Mouse (Mus musculus) kidney, postnatal 36 days (tissue): ENCODE results near the gene Kazn.

Source experiments
- DNase-seq, 2 experiments: peaks; one replicate each; pipeline ENCODE4 v3.0.0; 2021 to 2022; ENCODE audit warnings: mixed read lengths in 2 of 2

Gene Kazn

DNA sequence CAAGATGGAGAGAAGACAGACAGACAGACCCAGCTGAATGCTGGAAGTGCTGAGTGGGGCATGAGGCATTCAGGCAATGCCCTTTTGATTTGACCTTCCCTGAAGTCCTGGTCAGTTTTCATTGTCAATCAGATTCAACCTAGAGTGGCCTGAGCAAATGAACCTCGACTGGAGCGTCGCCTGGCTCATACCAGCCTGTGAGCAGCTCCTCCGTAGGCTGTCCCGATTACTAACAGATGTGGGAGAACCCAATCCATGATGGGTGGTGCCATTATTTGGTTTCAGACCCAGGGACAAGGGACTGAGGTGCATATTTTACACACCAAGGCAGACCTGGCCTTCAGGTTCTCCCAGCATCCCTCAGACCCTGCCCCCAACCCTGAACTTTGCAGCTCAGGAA, 1.7 kb upstream of the Kazn start:
- DNase-seq, result no peak

DNA sequence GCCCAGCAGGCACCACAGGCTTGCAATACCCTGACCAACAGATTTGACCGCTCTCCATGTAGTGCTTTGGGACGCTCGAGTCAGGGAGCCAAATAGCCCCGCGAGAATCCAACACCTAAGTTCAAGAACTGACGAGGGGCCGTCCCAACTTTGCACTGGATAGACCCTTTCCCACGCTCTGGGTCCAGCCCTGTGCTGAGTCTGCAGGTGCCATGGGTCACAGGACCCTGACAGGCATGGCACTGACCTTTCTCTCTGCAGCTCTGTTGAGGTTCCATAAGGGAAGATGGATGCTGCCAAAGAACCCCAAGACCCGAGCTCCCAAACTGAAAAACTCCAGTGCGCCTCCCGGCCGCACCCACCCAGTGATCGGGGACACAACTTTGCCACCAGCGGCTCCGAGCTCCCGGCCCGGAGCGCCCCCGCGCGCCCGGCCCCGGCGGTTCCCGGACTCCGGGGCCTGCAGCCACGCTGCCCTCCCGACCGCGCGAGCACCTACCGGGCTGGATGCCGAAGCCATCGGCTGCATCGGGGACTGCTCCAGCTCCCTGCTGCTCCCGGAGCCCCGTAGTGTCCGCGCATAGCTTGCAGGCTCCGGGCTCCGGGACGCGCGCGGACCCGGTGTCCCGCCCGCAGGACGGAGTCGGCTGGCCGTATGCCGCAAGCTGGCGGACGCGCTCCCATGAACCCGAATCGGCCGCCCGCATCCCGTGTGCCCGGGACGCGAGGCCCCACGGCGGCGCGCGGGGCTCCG, 538 bp downstream of the Kazn start:
- DNase-seq, result peak; percentile 68 to 86

DNA sequence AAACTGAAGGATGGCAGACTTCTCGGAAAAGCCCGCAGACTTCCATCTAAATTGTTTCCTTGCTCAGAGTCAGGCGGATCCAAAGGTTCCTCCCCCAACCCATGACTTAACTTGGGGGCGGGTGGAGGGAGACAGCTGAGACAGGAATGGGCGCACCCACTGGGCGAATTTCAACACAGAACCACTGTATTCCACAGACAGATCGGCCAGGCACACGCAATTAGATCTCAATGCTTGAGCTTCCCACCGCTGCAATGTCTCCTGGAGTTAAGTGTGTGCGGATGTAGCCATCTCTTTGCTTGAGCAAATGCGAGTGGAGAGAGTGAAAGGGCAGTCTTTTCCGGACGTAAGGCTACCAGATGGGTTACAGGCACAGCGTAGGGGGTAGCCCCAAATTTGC, 1.2 kb downstream of the Kazn start:
- DNase-seq, result peak; percentile 75 to 77

DNA sequence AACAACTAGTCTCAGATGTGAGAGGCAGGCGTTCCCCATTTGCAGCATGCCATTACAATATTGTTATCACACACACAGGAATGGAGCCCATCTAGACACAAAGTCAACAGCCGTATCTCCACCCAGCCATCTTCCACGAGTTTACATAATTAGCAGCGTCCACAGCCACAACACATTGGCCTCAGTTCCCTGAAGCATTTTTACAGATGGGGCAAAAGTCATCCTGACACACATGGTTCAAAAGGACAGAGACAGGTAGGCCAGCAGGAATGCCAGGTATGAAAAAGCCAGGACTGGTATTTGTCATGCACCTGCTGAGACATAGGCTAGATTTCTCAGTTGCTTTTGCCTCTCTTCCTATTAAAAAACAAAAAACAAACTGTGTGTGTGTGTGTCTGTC, 2.5 kb downstream of the Kazn start:
- no peak for DNase-seq

DNA sequence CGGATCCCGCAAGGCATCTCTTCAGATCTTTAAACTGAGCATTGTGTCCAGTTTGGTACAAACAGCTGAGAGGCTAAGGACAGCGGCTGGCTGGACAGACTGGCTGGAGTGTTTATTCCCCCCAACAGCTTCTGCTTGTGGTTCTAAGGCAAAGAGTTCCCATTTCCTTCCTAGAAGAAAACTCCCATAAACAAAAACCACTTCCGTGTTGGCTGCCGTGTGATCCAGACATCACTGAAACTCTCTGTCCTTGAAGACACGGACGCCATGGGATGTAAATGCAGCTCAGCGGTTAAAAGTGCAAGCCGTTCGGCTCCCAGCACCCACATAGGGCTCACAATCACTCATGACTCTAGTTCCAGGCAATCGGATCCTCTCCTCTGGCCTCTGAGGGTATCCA, 3.8 kb downstream of the Kazn start:
- no peak for DNase-seq

DNA sequence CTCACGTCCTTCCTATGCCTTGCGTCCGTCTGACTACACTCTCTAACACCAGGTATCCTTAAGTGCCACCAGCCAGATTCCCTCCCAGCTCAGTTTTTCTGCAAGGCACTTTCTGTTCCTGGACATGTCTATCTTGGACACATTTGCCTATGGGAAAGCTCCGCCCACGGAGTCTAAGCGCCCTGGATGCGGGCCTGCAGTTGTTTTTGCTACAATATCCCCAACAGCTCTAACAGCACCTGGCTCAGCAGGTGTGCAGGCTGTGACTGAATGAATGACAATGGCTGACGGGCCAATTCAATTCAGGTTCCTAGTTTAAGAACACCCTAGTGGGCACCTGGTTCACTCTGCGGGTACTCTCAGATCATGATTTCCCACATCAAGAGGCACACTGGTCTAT, 4.4 kb downstream of the Kazn start:
- peak; percentile 48 to 60 for DNase-seq

DNA sequence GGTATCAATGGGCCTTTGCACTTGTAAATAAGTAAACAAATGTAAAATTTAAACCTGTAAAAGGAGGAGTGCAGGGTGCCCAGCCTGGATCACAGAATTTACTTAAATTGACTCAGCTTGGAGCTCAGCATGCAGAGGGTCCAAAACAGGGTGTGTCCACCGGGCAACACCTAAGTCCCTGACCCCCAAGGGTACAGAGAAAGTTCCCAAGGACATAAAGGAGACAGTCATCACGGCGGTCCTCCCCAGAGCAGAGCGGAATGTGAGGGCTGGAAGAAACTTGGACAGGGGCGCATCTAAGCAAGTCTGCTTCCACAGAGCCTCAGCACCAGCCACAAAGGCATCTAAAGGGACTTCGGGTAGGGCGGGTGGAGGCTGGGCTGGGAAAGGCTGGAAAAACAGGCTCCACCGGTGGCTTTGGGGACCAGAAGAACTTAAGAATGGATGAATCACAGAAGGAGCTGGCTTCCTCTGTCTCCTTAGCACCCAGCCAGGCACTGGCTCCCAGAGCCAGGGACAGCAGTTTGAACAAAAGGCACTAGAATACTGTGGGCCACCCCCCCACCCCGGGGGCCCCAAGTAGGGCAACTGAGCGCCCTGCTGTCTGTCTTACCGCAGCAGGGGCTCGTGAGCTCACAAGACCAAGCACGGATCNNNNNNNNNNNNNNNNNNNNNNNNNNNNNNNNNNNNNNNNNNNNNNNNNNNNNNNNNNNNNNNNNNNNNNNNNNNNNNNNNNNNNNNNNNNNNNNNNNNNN, 10.2 kb downstream of the Kazn start:
- peak in 1 of 2 experiments; percentile 57 for DNase-seq

DNA sequence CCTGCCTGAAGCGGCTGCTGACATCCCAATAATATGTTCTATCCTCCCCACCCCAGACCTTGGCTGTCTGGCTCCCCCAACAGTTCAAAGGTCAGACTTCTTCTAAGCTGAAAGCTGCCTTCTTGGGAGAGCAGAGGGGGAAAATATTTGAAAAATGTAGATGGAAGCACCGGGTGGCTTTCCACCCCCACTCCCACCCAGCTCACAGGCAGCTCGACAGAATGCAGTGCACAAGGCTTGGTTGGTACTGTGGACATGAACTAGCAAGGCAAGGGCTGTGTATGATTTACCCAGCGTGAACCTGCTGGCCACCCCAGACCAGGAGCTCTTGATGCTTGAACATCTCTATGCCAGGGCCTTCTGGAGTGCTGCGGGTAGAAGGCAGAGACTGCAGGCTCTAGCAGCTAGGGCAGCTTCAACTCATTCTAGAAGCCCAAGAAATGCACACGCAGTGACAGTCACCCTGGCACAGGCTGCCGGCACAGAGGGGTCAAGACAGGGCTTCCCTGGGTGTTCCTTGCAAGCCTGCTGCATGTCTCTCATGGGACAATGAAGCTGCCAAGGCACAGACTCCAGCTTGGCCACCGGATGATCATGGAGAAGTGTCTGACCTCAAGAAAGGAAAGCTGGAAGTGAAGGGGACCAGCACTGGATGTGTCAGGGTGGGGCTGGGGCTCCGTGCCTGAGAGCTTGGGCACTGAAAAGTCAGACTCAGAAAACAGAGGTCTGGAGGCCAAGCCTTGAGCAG, 15.1 kb downstream of the Kazn start:
- peak; percentile 61 to 74 for DNase-seq

DNA sequence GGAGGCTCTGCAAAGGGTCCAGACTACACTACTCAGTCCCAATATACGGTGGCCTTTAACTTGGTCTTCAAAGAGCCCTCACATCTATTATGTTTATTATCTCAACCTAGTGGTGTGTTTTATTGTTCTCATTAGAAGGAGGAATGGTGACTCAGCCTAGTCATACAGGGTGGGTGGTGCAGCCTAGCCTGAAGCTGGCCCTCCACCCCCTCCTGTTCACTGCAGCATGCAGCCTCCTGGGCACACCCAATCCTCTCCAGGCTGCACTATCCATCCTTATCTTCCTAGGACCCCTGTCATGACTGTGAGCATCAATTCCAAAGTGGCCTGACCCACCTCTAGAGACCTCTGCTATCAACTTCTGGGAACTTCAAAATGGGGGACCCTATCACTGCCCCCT, 16.8 kb downstream of the Kazn start:
- no peak for DNase-seq

DNA sequence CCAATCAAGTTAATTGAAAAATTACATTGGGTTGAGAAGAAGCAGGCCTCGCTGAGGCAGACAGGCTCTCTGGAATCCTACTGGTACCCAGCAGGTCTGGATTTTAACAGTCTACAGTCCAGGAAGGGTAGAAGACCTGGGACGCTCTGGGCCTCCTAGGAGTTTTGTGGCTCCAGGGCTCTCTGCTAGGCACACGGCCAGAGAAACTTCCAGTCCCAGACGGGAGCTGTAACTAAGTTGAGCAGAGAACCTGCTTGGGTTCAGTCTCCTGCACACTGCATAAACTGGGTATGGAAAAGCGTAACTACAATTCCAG, 17.5 kb downstream of the Kazn start:
- DNase-seq, result no peak

DNA sequence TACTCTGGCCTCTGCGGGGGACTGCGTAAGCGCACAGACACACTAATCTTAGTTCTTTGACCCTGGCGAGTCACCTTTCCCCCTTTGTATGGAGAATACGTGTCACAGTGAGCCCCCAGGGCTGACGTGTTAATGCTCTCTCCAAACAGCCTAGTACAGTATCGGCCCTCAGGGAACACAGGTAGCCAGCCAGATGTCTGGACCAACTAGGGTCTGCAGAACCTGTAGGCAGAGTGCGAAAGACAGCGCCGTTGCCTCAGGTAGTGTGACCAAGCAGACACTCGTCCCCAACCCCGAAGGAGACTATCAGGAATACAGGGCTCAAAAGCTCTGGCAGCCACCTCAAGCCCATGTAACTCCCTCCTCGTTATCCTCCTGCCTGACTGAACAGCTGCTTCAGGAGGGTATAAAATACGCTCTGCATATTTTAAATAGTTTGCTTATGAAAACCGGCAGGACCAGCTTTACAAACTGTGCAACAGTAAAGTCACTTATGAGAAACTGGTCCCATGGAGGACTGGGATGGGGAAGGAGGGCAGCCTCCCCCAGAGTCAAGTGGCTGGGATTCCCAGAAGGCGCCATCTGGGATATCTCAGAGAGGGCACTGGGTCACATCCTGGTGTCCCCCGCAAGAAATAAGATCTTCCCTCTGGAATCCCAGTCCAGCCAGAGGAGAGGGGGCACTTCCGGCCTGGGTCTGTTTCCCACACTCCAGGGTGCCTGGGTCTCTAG, 18.0 kb downstream of the Kazn start:
- peak; percentile 63 to 72 for DNase-seq

DNA sequence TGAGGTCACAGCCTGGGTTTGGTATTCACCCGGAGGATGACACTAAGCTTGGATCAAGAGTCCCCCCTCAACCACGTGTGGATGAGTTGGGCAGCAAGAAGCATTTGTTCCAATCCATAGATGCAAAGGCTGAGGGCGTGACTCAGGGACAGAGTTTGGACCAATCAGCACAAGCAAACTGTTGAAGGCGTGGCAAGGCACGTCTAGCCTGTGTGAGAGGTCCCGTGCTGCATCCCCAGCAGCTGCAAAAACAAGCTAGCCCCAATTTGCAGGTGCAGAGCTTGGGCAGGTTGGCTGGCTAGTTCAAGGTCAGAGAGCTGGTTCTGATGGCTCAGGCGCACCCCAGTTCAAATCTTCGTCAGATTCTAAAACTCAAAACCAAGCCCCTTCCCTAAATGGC, 20.2 kb downstream of the Kazn start:
- DNase-seq, result no peak

DNA sequence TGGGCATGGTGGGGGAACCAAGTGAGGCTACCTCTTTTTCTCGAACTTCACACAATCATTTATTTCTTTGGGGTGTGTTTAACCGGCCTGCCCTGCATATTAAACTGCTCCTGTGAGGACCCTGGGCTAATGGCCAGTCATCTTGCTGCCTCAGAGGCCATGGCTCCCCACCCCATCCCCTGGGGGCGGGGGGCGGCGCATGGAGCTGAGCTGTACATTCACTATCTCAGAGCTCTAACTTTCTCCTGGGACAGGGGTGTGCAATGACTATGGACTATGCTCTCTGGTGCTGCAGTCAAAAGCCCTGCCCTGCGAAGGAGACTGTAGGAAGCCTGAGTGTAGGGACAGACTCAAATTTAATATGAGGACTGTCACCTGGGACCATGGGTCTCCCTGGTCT, 22.2 kb downstream of the Kazn start:
- no peak for DNase-seq

DNA sequence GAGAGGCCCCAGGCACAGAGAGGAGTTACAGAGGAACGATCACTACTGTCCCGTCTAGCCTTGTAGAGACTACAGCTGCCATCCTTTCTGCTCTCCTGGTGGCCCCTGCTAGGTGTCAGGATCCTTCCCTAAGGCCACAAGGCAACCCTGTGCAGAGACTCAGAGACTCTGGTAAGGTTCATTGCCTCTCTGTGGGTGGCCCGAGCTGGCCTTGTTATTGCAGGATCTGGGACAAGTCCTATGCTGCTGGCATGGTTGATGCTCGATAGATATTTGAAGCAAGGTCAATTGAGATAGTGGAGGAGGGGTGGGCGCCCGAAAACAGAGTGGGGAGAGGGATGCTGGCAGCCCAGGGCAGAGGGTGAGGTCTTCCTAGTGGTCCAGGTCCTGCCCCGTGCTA, 23.4 kb downstream of the Kazn start:
- peak; percentile 62 to 63 for DNase-seq

DNA sequence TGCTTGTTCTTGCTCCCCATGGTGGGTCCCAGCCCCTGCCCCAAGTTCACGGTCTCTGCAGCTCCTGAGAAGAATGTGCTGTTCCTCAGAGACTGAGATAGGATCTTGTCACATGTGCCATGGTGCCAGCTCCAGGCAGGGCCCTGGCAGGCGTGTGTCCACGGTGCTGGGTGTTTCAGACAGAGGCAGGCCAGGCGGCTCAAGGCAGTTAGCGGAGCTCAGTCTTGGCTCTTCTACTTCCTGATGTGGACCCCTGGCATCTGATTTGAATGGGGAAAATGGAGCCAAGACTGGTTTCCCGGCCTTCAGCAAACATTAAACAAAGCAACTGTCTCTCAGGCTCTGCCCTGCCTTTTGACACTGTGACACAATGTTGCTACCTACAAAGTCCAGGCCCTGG, 24.7 kb downstream of the Kazn start:
- no peak for DNase-seq

DNA sequence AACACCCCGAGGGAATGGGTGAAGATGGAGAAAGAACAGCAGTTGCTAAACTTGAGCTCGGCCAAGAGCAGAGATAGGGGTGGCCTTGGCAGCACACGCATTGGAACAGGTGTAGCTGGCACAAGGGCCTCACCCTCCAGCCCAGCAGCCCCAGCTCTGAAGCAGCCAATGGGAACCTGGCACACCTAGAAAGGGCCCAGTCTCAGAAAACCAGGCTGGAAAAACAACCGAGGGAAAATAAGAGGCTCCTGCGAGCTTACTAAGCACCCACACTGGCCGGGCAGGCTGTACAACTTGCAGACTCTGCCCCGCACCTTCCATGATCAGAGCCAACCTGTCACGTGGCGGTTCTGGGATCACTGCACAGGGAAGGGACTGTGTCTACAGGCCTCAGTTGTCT, 26.8 kb downstream of the Kazn start:
- peak; percentile 86 to 87 for DNase-seq

DNA sequence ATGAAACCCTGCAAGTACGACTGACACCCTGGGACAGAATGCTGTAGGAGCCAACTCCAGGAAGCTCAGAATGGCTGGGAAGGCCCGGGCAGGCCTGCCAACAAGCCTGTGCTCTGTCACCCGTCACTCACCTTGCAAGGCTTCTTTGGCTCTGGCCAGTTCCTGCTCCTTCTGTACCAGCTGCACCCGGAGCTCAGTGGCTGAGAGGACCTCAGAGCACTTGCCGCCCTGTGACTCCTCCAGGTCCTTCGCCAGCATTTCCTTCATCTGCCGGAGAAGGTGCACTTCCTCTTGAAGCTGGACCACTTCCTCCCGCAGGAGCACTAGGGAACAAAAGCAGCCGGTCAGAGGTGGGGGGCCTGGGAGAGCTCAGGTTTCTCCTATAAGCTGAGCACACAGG, 29.3 kb downstream of the Kazn start:
- peak; percentile 63 to 70 for DNase-seq

DNA sequence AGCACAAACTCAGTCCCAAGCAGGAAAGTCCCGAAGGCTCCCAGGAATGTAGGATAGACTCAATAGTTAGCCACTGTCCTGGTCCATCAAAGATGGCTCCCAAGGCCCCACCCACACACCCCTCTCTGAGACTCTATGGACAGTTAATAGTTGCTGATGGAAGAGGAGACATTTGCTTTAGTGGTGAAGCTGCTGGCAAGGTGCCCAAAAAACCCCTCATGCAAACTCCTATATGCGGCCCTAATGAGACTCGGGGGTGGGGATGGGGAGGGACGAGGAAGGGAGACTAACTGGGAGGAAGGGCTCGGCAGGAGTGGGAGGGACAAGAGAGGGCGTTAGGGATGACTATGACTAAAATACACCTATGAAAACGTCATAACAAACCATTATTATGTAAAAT, 29.7 kb downstream of the Kazn start:
- DNase-seq, result no peak

DNA sequence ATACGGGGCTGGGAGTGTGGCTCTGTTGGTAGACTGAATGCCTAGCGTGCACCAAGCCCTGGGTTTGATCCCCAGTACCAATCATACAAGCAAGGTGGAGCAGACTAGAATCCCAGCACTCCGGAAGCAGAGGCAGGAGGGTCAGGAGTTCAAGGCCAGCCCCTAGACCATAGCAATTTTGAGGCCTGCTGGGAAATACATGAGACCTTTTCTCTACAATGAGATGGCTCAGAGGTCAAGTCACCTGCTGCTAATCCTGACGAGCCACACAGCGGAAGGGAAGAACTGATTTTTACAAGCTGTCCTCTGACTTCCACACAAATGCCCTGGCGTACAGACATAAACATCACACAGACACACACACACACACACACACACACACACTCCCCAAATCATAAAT, 33.5 kb downstream of the Kazn start:
- no peak for DNase-seq

DNA sequence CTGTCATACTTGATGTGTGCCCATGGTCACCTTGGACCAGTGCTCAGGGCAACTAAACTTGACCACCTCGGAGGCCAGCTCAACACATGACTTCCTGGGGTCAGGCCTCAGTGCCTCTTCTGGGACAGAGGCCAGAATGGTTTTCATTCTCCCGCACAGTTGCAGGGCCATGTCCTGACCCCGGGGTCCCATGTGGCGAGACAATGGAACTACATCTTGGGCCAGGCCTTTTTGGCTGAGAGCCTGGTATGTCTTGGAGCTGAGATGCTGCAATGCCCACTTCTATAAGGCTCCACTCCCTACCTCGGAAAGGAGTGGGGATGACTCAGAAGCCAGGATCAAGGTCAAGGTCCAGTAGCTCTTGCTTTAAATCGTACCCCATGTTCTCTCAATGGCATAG, 42.6 kb downstream of the Kazn start:
- peak; percentile 87 to 91 for DNase-seq

DNA sequence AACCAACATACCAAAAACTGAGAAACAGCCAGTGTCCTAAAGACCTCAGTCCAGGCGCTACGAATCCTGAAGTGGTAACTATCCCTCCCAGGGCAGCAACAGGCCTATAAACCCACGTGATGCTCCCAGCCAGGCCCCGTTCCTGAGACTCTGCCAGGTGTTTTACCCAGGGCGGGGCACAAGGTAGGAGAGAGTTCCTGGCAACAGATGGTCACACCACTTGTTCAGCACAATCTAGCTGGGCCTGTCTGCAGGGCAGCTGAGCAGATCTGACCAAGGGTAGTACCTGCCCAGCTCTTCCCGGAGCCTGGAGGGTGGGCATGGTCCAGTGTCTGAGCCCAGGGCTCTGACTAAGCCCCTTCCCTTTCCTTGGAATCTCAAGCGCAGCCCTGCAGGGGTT, 45.4 kb downstream of the Kazn start:
- DNase-seq, result peak; percentile 88 to 93

DNA sequence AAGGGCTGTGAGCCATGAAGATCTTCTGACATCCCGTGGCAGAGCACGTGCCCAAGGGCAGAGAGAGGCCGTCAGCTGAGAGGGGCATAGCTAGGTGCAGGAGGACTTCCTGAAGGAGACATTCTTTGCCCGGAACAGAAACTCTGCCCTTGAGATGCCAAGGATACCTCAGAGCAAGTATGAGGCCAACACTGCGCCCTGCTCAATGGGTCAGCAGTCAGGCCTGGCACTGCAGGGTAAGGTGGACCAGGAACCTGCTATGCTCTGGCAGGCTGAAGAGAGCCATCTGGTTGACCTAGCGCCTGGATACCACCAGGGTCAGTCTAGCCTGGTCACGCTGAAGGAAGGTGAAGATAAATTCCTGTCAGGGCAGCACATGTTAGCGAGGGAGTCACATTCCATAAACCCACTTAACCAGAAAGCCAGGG, 46.0 kb downstream of the Kazn start:
- peak; percentile 89 to 91 for DNase-seq

DNA sequence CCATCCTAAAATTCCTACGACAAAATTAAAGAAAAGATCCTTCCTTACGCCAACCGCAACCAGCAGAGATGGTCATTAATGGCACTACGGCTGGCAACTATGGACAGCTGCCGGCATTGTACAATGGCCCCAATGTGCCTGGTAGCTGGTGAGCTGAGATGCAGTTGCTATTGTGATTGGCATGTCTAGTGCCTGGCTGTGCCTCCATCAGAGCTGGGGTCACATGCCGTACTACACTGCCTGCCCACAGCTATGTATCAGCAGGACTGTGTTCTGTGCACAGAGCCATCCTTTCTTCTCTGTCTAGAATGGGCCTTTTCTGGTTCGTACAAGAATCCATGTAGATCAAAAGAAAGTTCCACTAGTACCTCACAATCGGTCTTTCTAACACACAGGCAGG, 49.2 kb downstream of the Kazn start:
- DNase-seq, result no peak
